Mouse (Mus musculus) liver, embryonic 11.5 days (tissue): Measurements from ENCODE around the gene Spata16. TPM values are rescaled to one million over a fixed set of nuclear protein-coding genes. Genes with fewer than 3 reads are reported as not detected.

Experiments
- ATAC-seq: fragments of 200-750 bp; cut with Nextera tagmentation; replicated peaks from 2 replicates; pipeline ENCODE4 v1.8.0; 2017; ENCODE audit warnings: moderate number of reproducible peaks, mild to moderate bottlenecking, moderate TSS enrichment, moderate library complexity; ENCODE audit not compliant: low FRiP score
- DNase-seq: peaks from one replicate; pipeline ENCODE4 v3.0.0-alpha.2; 2017; ENCODE audit warnings: low spot score
- H3K27ac ChIP-seq: fragments of 300-500 bp; sonication (generic); 2 replicates; pipeline ENCODE4 v1.5.1; 2014; ENCODE audit warnings: mild to moderate bottlenecking, low read depth, low read length, control low read depth
- H3K27me3 ChIP-seq: fragments of 300-500 bp; sonication (generic); replicated peaks from 2 replicates; pipeline ENCODE4 v1.6.1; 2014; ENCODE audit warnings: low read length, mixed read lengths; ENCODE audit not compliant: control insufficient read depth, insufficient read depth
- H3K36me3 ChIP-seq: fragments of 300-500 bp; sonication (generic); 2 replicates; pipeline ENCODE4 v1.6.1; 2014; ENCODE audit warnings: mild to moderate bottlenecking, low read length, moderate library complexity, mixed read lengths; ENCODE audit not compliant: control insufficient read depth, insufficient read depth
- H3K4me1 ChIP-seq: fragments of 300-500 bp; sonication (generic); replicated peaks from 2 replicates; pipeline ENCODE4 v1.6.1; 2014; ENCODE audit warnings: low read length, mixed read lengths; ENCODE audit not compliant: control insufficient read depth, insufficient read depth
- H3K4me2 ChIP-seq: fragments of 300-500 bp; sonication (generic); 2 replicates; pipeline ENCODE4 v1.6.1; 2014; ENCODE audit warnings: mild to moderate bottlenecking, control low read depth, moderate library complexity
- H3K4me3 ChIP-seq: fragments of 300-500 bp; sonication (generic); 2 replicates; pipeline ENCODE4 v1.5.1; 2014; ENCODE audit warnings: low read depth, low read length, control low read depth
- H3K9ac ChIP-seq: fragments of 300-500 bp; sonication (generic); 2 replicates; pipeline ENCODE4 v1.6.1; 2014; ENCODE audit warnings: low read depth, low read length, control low read depth
- H3K9me3 ChIP-seq: fragments of 300-500 bp; sonication (generic); 2 replicates; pipeline ENCODE4 v1.6.1; 2016; ENCODE audit warnings: low read length, inconsistent platforms, mixed read lengths; ENCODE audit not compliant: control insufficient read depth
- WGBS: fragments of 180-500 bp; shearing (Covaris S2); extraction: QIAGEN DNeasy Blood & Tissue Kit; methylation state at CpG from one replicate; pipeline ENCODE4 v1.1.7; 2014; 5-methylcytosine and 5-hydroxymethylcytosine counted together
- polyA plus RNA-seq: library from polyadenylated mRNA; unstranded; fragments of >200 nt; fragmentation: Nextera tagmentation; extraction: Ambion mirVana; gene quantifications from 2 replicates; pipeline ENCODE4 v1.2.1, GENCODE M21; 2014

Gene Spata16
- polyA plus RNA-seq, 1 experiment from 2014 or later, result not detected

GRCm38 (mm10) chr3:26847935-26848334 is 210.5 kb downstream of the Spata16 start:
- Histone ChIP-seq H3K4me2 (no peak overlapping the region), H3K27ac (no peak overlapping the region), H3K9me3 (0 out of 2 replicates have a peak, but pooled peaks cover 2% of the 10 kb centered on the region), H3K27me3 (no peaks in the 10 kb centered on the region), H3K9ac (no peak overlapping the region), H3K4me3 (no peak overlapping the region), H3K4me1 (no peaks in the 10 kb centered on the region), H3K36me3 (no peaks in the 10 kb centered on the region)
- DNase-seq (no peak), ATAC-seq (no peak)
- 76% methylated on average over 5 of the region's 5 CpGs for WGBS

GRCm38 (mm10) chr3:26850207-26850606 is 212.8 kb downstream of the Spata16 start:
- H3K9ac ChIP-seq, result no peak overlapping the region
- no peak overlapping the region for H3K4me2 ChIP-seq
- DNase-seq, result no peak
- H3K4me1 ChIP-seq, result no peaks in the 10 kb centered on the region
- H3K27me3 ChIP-seq, result no peaks in the 10 kb centered on the region
- H3K36me3 ChIP-seq, result no peaks in the 10 kb centered on the region
- H3K4me3 ChIP-seq, result no peak overlapping the region
- no peak for ATAC-seq
- 0 out of 2 replicates have a peak, but pooled peaks cover 2% of the 10 kb centered on the region for H3K9me3 ChIP-seq
- no peak overlapping the region for H3K27ac ChIP-seq

GRCm38 (mm10) chr3:26850691-26851563 is 213.5 kb downstream of the Spata16 start:
- Histone ChIP-seq H3K4me3 (no peak overlapping the region), H3K27me3 (no peaks in the 10 kb centered on the region), H3K9ac (no peak overlapping the region), H3K36me3 (no peaks in the 10 kb centered on the region), H3K4me1 (no peaks in the 10 kb centered on the region), H3K27ac (no peak overlapping the region), H3K4me2 (no peak overlapping the region), H3K9me3 (0 out of 2 replicates have a peak, but pooled peaks cover 2% of the 10 kb centered on the region)
- ATAC-seq, result no peak
- DNase-seq, result no peak
- WGBS, result 77% methylated on average over 9 of the region's 9 CpGs

- Histone ChIP-seq H3K9me3 (0 out of 2 replicates have a peak, but pooled peaks cover 2% of the 10 kb centered on the region), H3K4me3 (no peak overlapping the region), H3K27me3 (no peaks in the 10 kb centered on the region), H3K4me1 (no peaks in the 10 kb centered on the region), H3K27ac (no peak overlapping the region), H3K4me2 (no peak overlapping the region), H3K36me3 (no peaks in the 10 kb centered on the region), H3K9ac (no peak overlapping the region)
- WGBS, result 77% methylated on average over 5 of the region's 5 CpGs
- ATAC-seq, result no peak
- no peak for DNase-seq
Measured at GRCm38 (mm10) chr3:26853557-26853956, 216.1 kb downstream of the Spata16 start.

GRCm38 (mm10) chr3:26874706-26875105 is 237.3 kb downstream of the Spata16 start:
- Histone ChIP-seq H3K27me3 (no peaks in the 10 kb centered on the region), H3K4me1 (no peaks in the 10 kb centered on the region), H3K36me3 (no peaks in the 10 kb centered on the region), H3K4me2 (no peak overlapping the region), H3K4me3 (no peak overlapping the region), H3K27ac (no peak overlapping the region), H3K9ac (no peak overlapping the region), H3K9me3 (no peaks in the 10 kb centered on the region)
- DNase-seq (no peak), ATAC-seq (no peak)
- WGBS, result 71% methylated on average over 2 of the region's 2 CpGs

- ATAC-seq (no peak), DNase-seq (no peak)
- H3K36me3 ChIP-seq, result no peaks in the 10 kb centered on the region
- H3K27me3 ChIP-seq, result no peaks in the 10 kb centered on the region
- H3K4me2 ChIP-seq, result no peak overlapping the region
- no peak overlapping the region for H3K9ac ChIP-seq
- WGBS, result 72% methylated on average over 2 of the region's 2 CpGs
- H3K4me1 ChIP-seq, result no peaks in the 10 kb centered on the region
- H3K9me3 ChIP-seq, result no peaks in the 10 kb centered on the region
- H3K27ac ChIP-seq, result no peak overlapping the region
- H3K4me3 ChIP-seq, result no peak overlapping the region
Measured at GRCm38 (mm10) chr3:26877291-26877690, 239.9 kb downstream of the Spata16 start.

GRCm38 (mm10) chr3:26916607-26917006 is 279.2 kb downstream of the Spata16 start:
- no peak overlapping the region for H3K4me3 ChIP-seq
- H3K27me3 ChIP-seq, result no peaks in the 10 kb centered on the region
- ATAC-seq (no peak), DNase-seq (no peak)
- no peak overlapping the region for H3K9ac ChIP-seq
- H3K9me3 ChIP-seq, result no peaks in the 10 kb centered on the region
- no peaks in the 10 kb centered on the region for H3K4me1 ChIP-seq
- no peaks in the 10 kb centered on the region for H3K36me3 ChIP-seq
- H3K27ac ChIP-seq, result no peak overlapping the region
- 63% methylated on average over 1 of the region's 1 CpGs for WGBS
- no peak overlapping the region for H3K4me2 ChIP-seq

- H3K27me3 ChIP-seq, result no peaks in the 10 kb centered on the region
- ATAC-seq (no peak), DNase-seq (no peak)
- no peaks in the 10 kb centered on the region for H3K36me3 ChIP-seq
- no peak overlapping the region for H3K4me3 ChIP-seq
- no peaks in the 10 kb centered on the region for H3K9me3 ChIP-seq
- H3K27ac ChIP-seq, result no peak overlapping the region
- WGBS, result 58% methylated on average over 7 of the region's 7 CpGs
- H3K9ac ChIP-seq, result no peak overlapping the region
- no peak overlapping the region for H3K4me2 ChIP-seq
- no peaks in the 10 kb centered on the region for H3K4me1 ChIP-seq
Measured at GRCm38 (mm10) chr3:26920986-26921385, 283.6 kb downstream of the Spata16 start.

GRCm38 (mm10) chr3:26921576-26921975 is 284.2 kb downstream of the Spata16 start:
- Histone ChIP-seq H3K27ac (no peak overlapping the region), H3K9me3 (no peaks in the 10 kb centered on the region), H3K4me2 (no peak overlapping the region), H3K9ac (no peak overlapping the region), H3K4me3 (no peak overlapping the region), H3K36me3 (no peaks in the 10 kb centered on the region), H3K27me3 (no peaks in the 10 kb centered on the region), H3K4me1 (no peaks in the 10 kb centered on the region)
- ATAC-seq (no peak), DNase-seq (no peak)
- WGBS, result 78% methylated on average over 2 of the region's 2 CpGs
